Mouse (Mus musculus): ENCODE data around the gene Sdad1. TPM values are rescaled to one million over a fixed set of nuclear protein-coding genes. Genes with fewer than 3 reads are reported as not detected.

Gene Sdad1
- polyA plus RNA-seq, 1 experiment = 7.5 TPM

GRCm38 (mm10) chr5:92254476-92254875 lies 55.8 kb downstream of the Sdad1 start:
- TF ChIP-seq TCF12 (IDR thresholded peaks at IDR 0.05; ENCODE audit: insufficient read depth, poor library complexity, severe bottlenecking) = no peak
- TF ChIP-seq POLR2AphosphoS2 (IDR thresholded peaks at IDR 0.05; ENCODE audit: insufficient read length, low read depth) = no peak
- no peak for TF ChIP-seq SRF (IDR thresholded peaks at IDR 0.05; ENCODE audit: control insufficient read depth, insufficient read length, low read depth)
- no peak for TF ChIP-seq REST (IDR thresholded peaks at IDR 0.05; ENCODE audit: insufficient read depth, insufficient read length)
- TF ChIP-seq E2F4 (IDR thresholded peaks at IDR 0.05; ENCODE audit: insufficient read depth) = no peak
- Histone ChIP-seq H3K36me3 (ENCODE audit: control insufficient read depth, insufficient read depth) (no peaks in the 10 kb centered on the region), H3K79me2 (ENCODE audit: control insufficient read depth, insufficient read depth) (no peaks in the 10 kb centered on the region), H3K4me3 (no peak overlapping the region), H3ac (ENCODE audit: control insufficient read depth, insufficient read length) (no peak overlapping the region), H3K4me2 (ENCODE audit: low read depth) (no peak overlapping the region), H3K27me3 (ENCODE audit: control insufficient read depth, insufficient read depth, insufficient read length) (no peaks in the 10 kb centered on the region)

- Histone ChIP-seq H3K79me2 (ENCODE audit: control insufficient read depth, insufficient read depth) (no peaks in the 10 kb centered on the region), H3K4me3 (no peak overlapping the region), H3ac (ENCODE audit: control insufficient read depth, insufficient read length) (no peak overlapping the region), H3K36me3 (ENCODE audit: control insufficient read depth, insufficient read depth) (no peaks in the 10 kb centered on the region), H3K27me3 (ENCODE audit: control insufficient read depth, insufficient read depth, insufficient read length) (no peaks in the 10 kb centered on the region), H3K4me2 (ENCODE audit: low read depth) (no peak overlapping the region)
- TF ChIP-seq E2F4 (IDR thresholded peaks at IDR 0.05; ENCODE audit: insufficient read depth) (no peak), REST (IDR thresholded peaks at IDR 0.05; ENCODE audit: insufficient read depth, insufficient read length) (no peak), USF1 (IDR thresholded peaks at IDR 0.05; ENCODE audit: low read depth) (no peak), TCF12 (IDR thresholded peaks at IDR 0.05; ENCODE audit: insufficient read depth, poor library complexity, severe bottlenecking) (no peak), POLR2A (IDR thresholded peaks at IDR 0.05; ENCODE audit: insufficient read length, low read depth) (no peak), MAX (IDR thresholded peaks at IDR 0.05; ENCODE audit: low read depth) (no peak), CEBPB (IDR thresholded peaks at IDR 0.05; ENCODE audit: insufficient read depth, poor library complexity, severe bottlenecking) (no peak), TCF3 (IDR thresholded peaks at IDR 0.05; ENCODE audit: insufficient read length, low read depth) (no peak), MYOG (IDR thresholded peaks at IDR 0.05; ENCODE audit: control insufficient read depth in 1 of 3, insufficient read depth in 1 of 3, insufficient read length in 2 of 3, low read depth in 2 of 3) (no peak)
These were observed 57.4 kb downstream of the Sdad1 start for GRCm38 (mm10) chr5:92252797-92253343.

- TF ChIP-seq USF1 (IDR thresholded peaks at IDR 0.05; ENCODE audit: low read depth) = no peak
- TF ChIP-seq E2F4 (IDR thresholded peaks at IDR 0.05; ENCODE audit: insufficient read depth) = no peak
- TF ChIP-seq TCF3 (IDR thresholded peaks at IDR 0.05; ENCODE audit: insufficient read length, low read depth) = no peak
- TF ChIP-seq TCF12 (IDR thresholded peaks at IDR 0.05; ENCODE audit: insufficient read depth, poor library complexity, severe bottlenecking) = no peak
- TF ChIP-seq CEBPB (IDR thresholded peaks at IDR 0.05; ENCODE audit: insufficient read depth, poor library complexity, severe bottlenecking) = no peak
- no peak for TF ChIP-seq REST (IDR thresholded peaks at IDR 0.05; ENCODE audit: insufficient read depth, insufficient read length)
- no peak for TF ChIP-seq POLR2AphosphoS2 (IDR thresholded peaks at IDR 0.05; ENCODE audit: insufficient read length, low read depth)
- no peak for TF ChIP-seq MYOG (IDR thresholded peaks at IDR 0.05; ENCODE audit: control insufficient read depth in 1 of 3, insufficient read depth in 1 of 3, insufficient read length in 2 of 3, low read depth in 2 of 3)
- TF ChIP-seq MAX (IDR thresholded peaks at IDR 0.05; ENCODE audit: low read depth) = no peak
- TF ChIP-seq SRF (IDR thresholded peaks at IDR 0.05; ENCODE audit: control insufficient read depth, insufficient read length, low read depth) = no peak
- Histone ChIP-seq H3K36me3 (ENCODE audit: control insufficient read depth, insufficient read depth) (no peaks in the 10 kb centered on the region), H3K4me2 (ENCODE audit: low read depth) (no peak overlapping the region), H3ac (ENCODE audit: control insufficient read depth, insufficient read length) (no peak overlapping the region), H3K79me2 (ENCODE audit: control insufficient read depth, insufficient read depth) (no peaks in the 10 kb centered on the region), H3K4me3 (no peak overlapping the region), H3K27me3 (ENCODE audit: control insufficient read depth, insufficient read depth, insufficient read length) (no peaks in the 10 kb centered on the region)
These were observed 58.2 kb downstream of the Sdad1 start for GRCm38 (mm10) chr5:92252031-92252430.

- no peaks in the 10 kb centered on the region for H3K79me2 ChIP-seq (ENCODE audit: control insufficient read depth, insufficient read depth)
- H3K4me3 ChIP-seq = no peak overlapping the region
- TF ChIP-seq MAX (IDR thresholded peaks at IDR 0.05; ENCODE audit: low read depth) = no peak
- TF ChIP-seq MYOG (IDR thresholded peaks at IDR 0.05; ENCODE audit: control insufficient read depth in 1 of 3, insufficient read depth in 1 of 3, insufficient read length in 2 of 3, low read depth in 2 of 3) = no peak
- no peak for TF ChIP-seq TCF3 (IDR thresholded peaks at IDR 0.05; ENCODE audit: insufficient read length, low read depth)
- TF ChIP-seq POLR2AphosphoS2 (IDR thresholded peaks at IDR 0.05; ENCODE audit: insufficient read length, low read depth) = no peak
- no peak for TF ChIP-seq E2F4 (IDR thresholded peaks at IDR 0.05; ENCODE audit: insufficient read depth)
- no peak overlapping the region for H3ac ChIP-seq (ENCODE audit: control insufficient read depth, insufficient read length)
- H3K4me2 ChIP-seq (ENCODE audit: low read depth) = no peak overlapping the region
- H3K36me3 ChIP-seq (ENCODE audit: control insufficient read depth, insufficient read depth) = no peaks in the 10 kb centered on the region
- H3K27me3 ChIP-seq (ENCODE audit: control insufficient read depth, insufficient read depth, insufficient read length) = no peaks in the 10 kb centered on the region
These were observed 61.7 kb downstream of the Sdad1 start for GRCm38 (mm10) chr5:92248614-92249013.

- TF ChIP-seq POLR2AphosphoS2 (IDR thresholded peaks at IDR 0.05; ENCODE audit: insufficient read length, low read depth) = no peak
- TF ChIP-seq MAX (IDR thresholded peaks at IDR 0.05; ENCODE audit: low read depth) = no peak
- TF ChIP-seq CEBPB (IDR thresholded peaks at IDR 0.05; ENCODE audit: insufficient read depth, poor library complexity, severe bottlenecking) = no peak
- TF ChIP-seq TCF12 (IDR thresholded peaks at IDR 0.05; ENCODE audit: insufficient read depth, poor library complexity, severe bottlenecking) = no peak
- no peak for TF ChIP-seq TCF3 (IDR thresholded peaks at IDR 0.05; ENCODE audit: insufficient read length, low read depth)
- TF ChIP-seq MYOD1 (IDR thresholded peaks at IDR 0.05; ENCODE audit: control insufficient read depth in 1 of 3, insufficient read length in 2 of 3, low read depth in 2 of 3) = no peak
- TF ChIP-seq USF1 (IDR thresholded peaks at IDR 0.05; ENCODE audit: low read depth) = no peak
- TF ChIP-seq POLR2A (IDR thresholded peaks at IDR 0.05; ENCODE audit: insufficient read length, low read depth) = no peak
- TF ChIP-seq SRF (IDR thresholded peaks at IDR 0.05; ENCODE audit: control insufficient read depth, insufficient read length, low read depth) = no peak
- TF ChIP-seq REST (IDR thresholded peaks at IDR 0.05; ENCODE audit: insufficient read depth, insufficient read length) = no peak
- Histone ChIP-seq H3K79me2 (ENCODE audit: control insufficient read depth, insufficient read depth) (no peaks in the 10 kb centered on the region), H3ac (ENCODE audit: control insufficient read depth, insufficient read length) (no peak overlapping the region), H3K4me2 (ENCODE audit: low read depth) (no peak overlapping the region), H3K27me3 (ENCODE audit: control insufficient read depth, insufficient read depth, insufficient read length) (no peaks in the 10 kb centered on the region), H3K4me3 (no peak overlapping the region), H3K36me3 (ENCODE audit: control insufficient read depth, insufficient read depth) (no peaks in the 10 kb centered on the region)
These were observed 64.8 kb downstream of the Sdad1 start for GRCm38 (mm10) chr5:92245483-92245882.
